Mouse (Mus musculus) C2C12 (cell line): Measurements from ENCODE around the gene Tmem128. TPM values are rescaled to one million over a fixed set of nuclear protein-coding genes. Genes with fewer than 3 reads are reported as not detected.
A peak's percentile ranks its signal among the peaks of the same experiment; 100 is the strongest.

Source experiments
- H3K27me3 ChIP-seq: one replicate; pipeline ENCODE4 v1.6.1; 2011; ENCODE audit not compliant: control insufficient read depth, insufficient read depth, insufficient read length
- H3K36me3 ChIP-seq: one replicate; pipeline ENCODE4 v1.6.1; 2011; ENCODE audit not compliant: control insufficient read depth, insufficient read depth
- H3K4me3 ChIP-seq: one replicate; pipeline ENCODE4 v1.5.1; 2011; ENCODE audit warnings: mild to moderate bottlenecking, control low read depth; ENCODE audit not compliant: poor library complexity, insufficient read depth, severe bottlenecking
- H3K79me2 ChIP-seq: one replicate; pipeline ENCODE4 v1.6.1; 2011; ENCODE audit not compliant: control insufficient read depth, insufficient read depth
- H3K79me3 ChIP-seq: one replicate; pipeline ENCODE4 v1.6.1; 2011; ENCODE audit warnings: low read depth, control low read depth
- H3ac ChIP-seq: one replicate; pipeline ENCODE3; 2011; ENCODE audit warnings: low read depth; ENCODE audit not compliant: control insufficient read depth, insufficient read length
- CEBPB ChIP-seq: IDR thresholded peaks from one replicate; pipeline ENCODE4 v1.6.1; 2011; ENCODE audit warnings: low read depth, mild to moderate bottlenecking, control low read depth, moderate library complexity
- CTCF ChIP-seq: IDR thresholded peaks from one replicate; pipeline ENCODE4 v1.5.1; 2011; ENCODE audit not compliant: control insufficient read depth, insufficient read depth, insufficient read length
- FOSL1 ChIP-seq: IDR thresholded peaks from one replicate; pipeline ENCODE4 v1.8.0; 2011; ENCODE audit warnings: mild to moderate bottlenecking, low read length; ENCODE audit not compliant: poor library complexity, insufficient read depth, severe bottlenecking
- MAX ChIP-seq: IDR thresholded peaks from one replicate; pipeline ENCODE4 v1.6.1; 2011; ENCODE audit warnings: mild to moderate bottlenecking, control low read depth
- MYOD1 ChIP-seq: IDR thresholded peaks from one replicate; pipeline ENCODE4 v1.6.1; 2011; ENCODE audit warnings: low read depth; ENCODE audit not compliant: control insufficient read depth, insufficient read length
- MYOG ChIP-seq: IDR thresholded peaks from one replicate; pipeline ENCODE4 v1.6.1; 2011; ENCODE audit not compliant: control insufficient read depth, insufficient read length; ENCODE audit errors: extremely low read depth
- USF1 ChIP-seq: IDR thresholded peaks from one replicate; pipeline ENCODE4 v1.6.1; 2011; ENCODE audit warnings: low read depth, mild to moderate bottlenecking, control low read depth, moderate library complexity
- polyA plus RNA-seq: library from polyadenylated mRNA; unstranded; fragments of >200 nt; fragmentation: generic; extraction: Trizol; gene quantifications from one replicate; pipeline ENCODE4 v1.2.1, GENCODE M21; 2012; ENCODE audit warnings: missing spikeins

The Tmem128 gene
- polyA plus RNA-seq, 1 experiment = 38.3 TPM

GRCm38 (mm10) chr5:38256551-38256950 lies 3.4 kb upstream of the Tmem128 start:
- Histone ChIP-seq H3K79me3 (no peaks in the 10 kb centered on the region), H3K27me3 (no peaks in the 10 kb centered on the region), H3K36me3 (no peaks in the 10 kb centered on the region), H3ac (no peak overlapping the region), H3K4me3 (no peak overlapping the region), H3K79me2 (peaks cover 12% of the 10 kb centered on the region)
- no peak for TF ChIP-seq CEBPB
- TF ChIP-seq CTCF = no peak
- TF ChIP-seq MYOG = no peak
- no peak for TF ChIP-seq MYOD1
- TF ChIP-seq MAX = no peak

- peaks cover 28% of the 10 kb centered on the region for H3K79me2 ChIP-seq
- H3K4me3 ChIP-seq = no peak overlapping the region
- no peaks in the 10 kb centered on the region for H3K27me3 ChIP-seq
- H3ac ChIP-seq = no peak overlapping the region
- peaks cover 14% of the 10 kb centered on the region for H3K36me3 ChIP-seq
- TF ChIP-seq FOSL1 (no peak), USF1 (no peak), CTCF (no peak), MAX (no peak), MYOG (no peak), CEBPB (no peak), MYOD1 (no peak)
- H3K79me3 ChIP-seq = peaks cover 1% of the 10 kb centered on the region
Observed at GRCm38 (mm10) chr5:38258034-38258772, 1.8 kb upstream of the Tmem128 start.

- no peak overlapping the region for H3ac ChIP-seq
- peaks cover 1% of the 10 kb centered on the region for H3K79me3 ChIP-seq
- peaks cover 29% of the 10 kb centered on the region for H3K79me2 ChIP-seq
- no peak for TF ChIP-seq MYOD1
- no peak for TF ChIP-seq MYOG
- no peak for TF ChIP-seq CEBPB
- no peak for TF ChIP-seq CTCF
- no peak for TF ChIP-seq MAX
- no peak for TF ChIP-seq USF1
- TF ChIP-seq FOSL1 = no peak
- H3K36me3 ChIP-seq = peaks cover 19% of the 10 kb centered on the region
- H3K27me3 ChIP-seq = no peaks in the 10 kb centered on the region
- H3K4me3 ChIP-seq = no peak overlapping the region
Observed at GRCm38 (mm10) chr5:38258773-38259146, 1.2 kb upstream of the Tmem128 start.

- TF ChIP-seq CTCF (no peak), USF1 (no peak), FOSL1 (no peak), MYOG (no peak), CEBPB (no peak), MAX (no peak), MYOD1 (no peak)
- peak overlapping the region; percentile 66 for H3K4me3 ChIP-seq
- H3K79me2 ChIP-seq = peaks cover 29% of the 10 kb centered on the region
- no peaks in the 10 kb centered on the region for H3K27me3 ChIP-seq
- H3K79me3 ChIP-seq = peaks cover 1% of the 10 kb centered on the region
- peak overlapping the region; percentile 63 for H3ac ChIP-seq
- H3K36me3 ChIP-seq = peaks cover 27% of the 10 kb centered on the region
Observed at GRCm38 (mm10) chr5:38259455-38260106, 404 bp upstream of the Tmem128 start.

GRCm38 (mm10) chr5:38270942-38271341 lies 11.0 kb downstream of the Tmem128 start:
- Histone ChIP-seq H3K79me2 (no peaks in the 10 kb centered on the region), H3K36me3 (peaks cover 28% of the 10 kb centered on the region), H3K79me3 (no peaks in the 10 kb centered on the region), H3K4me3 (no peak overlapping the region), H3ac (no peak overlapping the region), H3K27me3 (no peaks in the 10 kb centered on the region)
- no peak for TF ChIP-seq MYOG
- no peak for TF ChIP-seq FOSL1
- no peak for TF ChIP-seq MYOD1
- TF ChIP-seq USF1 = no peak

GRCm38 (mm10) chr5:38273831-38274230 lies 13.8 kb downstream of the Tmem128 start:
- Histone ChIP-seq H3K79me2 (no peaks in the 10 kb centered on the region), H3K4me3 (no peak overlapping the region), H3K79me3 (no peaks in the 10 kb centered on the region), H3K36me3 (peaks cover 12% of the 10 kb centered on the region), H3ac (no peak overlapping the region), H3K27me3 (peaks cover 7% of the 10 kb centered on the region)
- no peak for TF ChIP-seq FOSL1
- no peak for TF ChIP-seq MAX
- TF ChIP-seq CEBPB = no peak
- no peak for TF ChIP-seq CTCF
- TF ChIP-seq USF1 = no peak
- TF ChIP-seq MYOG = no peak
- no peak for TF ChIP-seq MYOD1
